In genomic region chr6:124805341-124806321, GRCm38 (mm10) we compare ENCODE assay signal across 1 mouse cellular context.
TF ChIP-seq lines count a peak whose summit lies in the region.

No protein-coding gene starts in this region.

TF ChIP-seq in myocyte, 11 proteins besides CTCF, POLR2A, EP300 and RAD21 (continued from another document):
- peak in 1 of 3 experiments; percentile 62 for TF ChIP-seq MYOD1 (IDR thresholded peaks at IDR 0.05; ENCODE audit: control insufficient read depth in 1 of 3, insufficient read length in 2 of 3, low read depth in 2 of 3)
